8 mouse cellular contexts compared by ENCODE assay signal in the genomic region with DNA sequence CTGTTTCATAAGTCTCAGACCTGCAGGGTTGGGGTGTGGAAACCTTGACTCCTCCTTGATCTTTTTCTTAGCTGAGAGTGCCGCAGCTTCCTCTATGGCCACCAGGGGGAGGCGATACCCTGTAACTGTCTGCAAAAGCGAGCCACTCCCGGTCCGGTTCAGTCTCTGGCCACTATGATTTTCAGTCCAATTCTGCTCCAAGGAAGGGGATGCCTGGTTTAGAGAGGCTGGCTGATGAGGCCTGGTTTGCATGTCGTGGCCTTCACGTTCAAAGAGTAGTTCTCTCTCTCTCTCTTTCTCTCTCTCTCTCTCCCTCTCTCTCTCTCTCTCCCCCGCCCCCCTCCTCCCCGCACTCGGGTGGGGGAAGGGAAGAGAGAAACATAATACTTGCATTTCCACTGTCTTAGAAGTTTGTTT.
DNase-seq lines count a peak whose midpoint lies in the region; ATAC-seq and TF ChIP-seq lines count a peak whose summit lies in the region.

No protein-coding gene starts in this region.

- H3K27ac ChIP-seq in cortical plate, adult 2 months (ENCODE audit: insufficient read depth, low read length), result no peak overlapping the region; the same call in 1 of the 2 replicates

- ATAC-seq in activated CD4-positive, CD25-positive, alpha-beta regulatory T cell, adult 4 months, result peak; percentile 96
- peak; percentile 93 for ATAC-seq in megakaryocyte, adult 5-6 weeks (ENCODE audit: poor library complexity, severe bottlenecking)

- DNase-seq in gastrocnemius, adult 8-10 months (ENCODE audit: low spot score in 2 of 2), result peak; percentile 73 to 77
- DNase-seq in hindlimb bud, embryonic 11.5 days (ENCODE audit: extremely low spot score, low read depth, low spot score), result peak; percentile 61
- peak; percentile 40 to 64 for DNase-seq in left cerebral cortex, adult 8-10 months (ENCODE audit: low spot score in 2 of 2)
- peak; percentile 82 for DNase-seq in right cerebral cortex, adult 18-20 months
- DNase-seq in urinary bladder, adult 2 months (ENCODE audit: low spot score), result peak; percentile 46

- peak; percentile 68 for TF ChIP-seq CTCF in cortical plate, adult 2 months (IDR thresholded peaks at IDR 0.05; ENCODE audit: extremely low read depth, insufficient read depth, low read length)

- TF ChIP-seq POLR2A in cortical plate, adult 2 months (IDR thresholded peaks at IDR 0.05; ENCODE audit: extremely low read depth, insufficient read depth, low read length), result no peak

- H3K4me3 ChIP-seq in cortical plate, adult 2 months (ENCODE audit: insufficient read depth, low read length), result peak overlapping the region; percentile 6; the same call in 1 of the 2 replicates

- H3K4me1 ChIP-seq in cortical plate, adult 2 months (ENCODE audit: control insufficient read depth, insufficient read depth, low read length), result no peaks in the 10 kb centered on the region
